In the genomic region with DNA sequence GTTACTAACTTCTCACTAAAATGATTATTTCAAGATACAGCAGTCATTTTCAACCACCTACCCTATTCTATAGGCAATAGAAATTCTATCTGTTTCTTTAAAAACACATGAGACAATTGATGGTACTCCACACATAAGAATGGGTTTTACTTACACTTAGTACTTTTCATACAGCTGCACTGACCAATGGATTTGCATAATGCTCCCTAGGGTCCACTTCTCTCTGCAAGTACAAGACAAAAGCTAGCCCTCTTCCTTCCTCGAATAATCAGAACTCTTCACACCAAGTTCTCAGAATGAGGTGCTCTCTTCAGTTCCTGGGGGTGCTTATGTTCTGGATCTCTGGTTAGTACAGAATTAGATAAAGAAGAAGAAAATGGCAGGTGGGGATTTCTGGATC, we compare ENCODE assay signal across 10 mouse cellular contexts.
"Had no signal": no experiment of that assay in that cellular context is flagged by ENCODE, and none has a peak within 500 bp of the region (broad histone marks: within the 10 kb centered on the region; RNA-seq: fewer than 3 reads in every experiment).

No protein-coding gene starts in this region.

- ATAC-seq: midbrain, embryonic 16.5 days had no signal

- DNase-seq: lung, adult 18-20 months; lung, embryonic 14.5 days; lung, postnatal 10 days; lung, postnatal 4 days; midbrain, embryonic 14.5 days; right cerebral cortex, postnatal 14 days; thymus, adult 18-20 months; thymus, postnatal 14 days; thymus, postnatal 36 days had no signal
